Mouse (Mus musculus) induced T-regulatory cell, adult 2 months (primary cell): Measurements from ENCODE around the gene Kifc1.
A peak's percentile ranks its signal among the peaks of the same experiment; 100 is the strongest.

ENCODE experiments used
- DNase-seq: peaks from one replicate; pipeline ENCODE4 v3.0.0-alpha.2; 2012; ENCODE audit warnings: low read depth

Gene Kifc1

DNA sequence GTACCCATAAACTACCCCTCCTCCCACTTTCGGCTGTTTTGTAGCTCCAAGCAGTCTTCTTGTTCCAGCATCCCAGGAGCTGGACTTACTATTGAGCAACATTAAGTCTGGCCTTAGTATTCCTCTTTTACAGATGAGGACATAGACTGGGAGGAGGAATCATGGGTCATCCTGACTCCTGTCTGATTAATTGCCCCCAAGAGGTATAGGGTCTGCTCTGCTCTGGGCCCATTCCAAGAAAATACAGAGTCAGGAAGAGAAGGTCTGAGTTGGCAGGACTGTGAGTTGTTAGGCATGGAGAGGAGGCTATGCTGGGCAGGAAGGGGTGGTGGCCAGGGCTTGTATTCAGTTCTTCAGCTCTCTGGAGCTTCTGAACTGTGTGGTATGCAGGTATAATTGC lies 46.3 kb downstream of the Kifc1 start:
- no peak for DNase-seq

DNA sequence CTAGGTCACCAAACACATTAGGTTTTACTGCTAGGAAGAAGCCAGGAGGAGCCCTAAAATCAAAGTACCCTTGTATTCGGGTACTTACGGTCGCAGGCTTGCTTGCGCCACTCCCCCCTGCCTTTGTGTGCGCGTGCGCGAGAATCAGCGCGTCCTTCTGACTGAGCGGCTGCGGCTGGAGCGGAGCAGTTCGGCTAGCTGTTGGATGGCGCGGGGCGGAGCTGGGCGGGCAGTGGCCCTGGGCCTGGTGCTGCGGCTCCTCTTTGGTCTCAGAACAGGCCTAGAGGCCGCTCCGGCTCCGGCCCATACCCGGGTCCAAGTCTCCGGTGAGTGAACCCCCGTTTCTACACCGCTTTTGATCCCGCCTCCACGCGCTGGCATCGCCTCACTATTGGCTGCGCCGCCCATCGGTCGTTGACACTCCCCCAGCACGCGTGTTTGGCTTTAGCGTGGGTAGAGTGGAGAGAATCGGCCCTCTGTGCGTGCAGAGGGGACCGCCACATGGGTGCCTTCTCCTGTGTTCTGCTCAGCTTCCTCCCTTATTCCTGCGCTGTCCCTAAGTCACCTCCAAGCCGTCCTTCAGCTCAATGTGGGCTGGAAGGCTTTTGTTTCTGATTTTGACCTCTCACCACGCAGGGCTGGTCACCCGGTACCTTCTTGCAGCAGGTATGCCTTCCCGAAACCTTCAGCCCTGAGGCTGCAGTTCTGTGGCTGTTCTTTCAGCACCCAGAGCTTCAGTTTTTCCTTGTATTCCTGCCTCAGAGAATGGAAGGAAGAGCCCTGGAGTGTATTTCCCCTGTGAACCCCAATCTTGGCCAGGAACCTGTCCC lies 47.3 kb downstream of the Kifc1 start, which contains the start of gene Cd320:
Cd320 (plus strand) TSS at position 126 of the 830 bp plus-strand sequence.
- DNase-seq, result peak; percentile 96

- DNase-seq, result no peak
Observed at GRCm38 (mm10) chr17:33829561-33829960, 60.9 kb downstream of the Kifc1 start.

GRCm38 (mm10) chr17:33828892-33829291 lies 61.6 kb downstream of the Kifc1 start:
- DNase-seq, result no peak

DNA sequence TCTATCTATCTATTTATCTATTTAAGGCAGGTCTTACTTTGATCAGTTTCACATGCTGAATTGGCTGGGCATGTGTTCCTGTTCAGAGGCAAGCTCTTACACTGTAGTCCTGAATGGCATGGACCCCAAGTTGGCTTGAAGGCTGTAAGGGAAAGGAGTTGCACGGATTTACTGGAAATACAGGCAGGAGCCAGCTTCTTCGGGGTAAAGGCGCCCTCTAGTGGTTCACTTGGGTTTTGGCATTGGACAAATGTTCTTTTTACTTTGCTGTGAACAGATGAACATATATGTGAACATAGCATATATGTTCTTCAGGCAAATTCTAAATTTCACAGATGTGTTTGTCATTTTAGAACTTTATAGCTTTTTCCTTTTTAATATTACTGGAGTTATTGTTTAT lies 63.6 kb downstream of the Kifc1 start:
- DNase-seq, result peak; percentile 88
